Mouse (Mus musculus): ENCODE results near the gene Tecr. TPM values are rescaled to one million over a fixed set of nuclear protein-coding genes. Genes with fewer than 3 reads are reported as not detected.
"Not testable (repeated sequence)": the region's sequence is repeated elsewhere in the genome, so short reads cannot be mapped to it uniquely, and the experiment has no call there.

Tecr gene
- polyA plus RNA-seq, 1 experiment from 2014 or later, result 438 TPM

DNA sequence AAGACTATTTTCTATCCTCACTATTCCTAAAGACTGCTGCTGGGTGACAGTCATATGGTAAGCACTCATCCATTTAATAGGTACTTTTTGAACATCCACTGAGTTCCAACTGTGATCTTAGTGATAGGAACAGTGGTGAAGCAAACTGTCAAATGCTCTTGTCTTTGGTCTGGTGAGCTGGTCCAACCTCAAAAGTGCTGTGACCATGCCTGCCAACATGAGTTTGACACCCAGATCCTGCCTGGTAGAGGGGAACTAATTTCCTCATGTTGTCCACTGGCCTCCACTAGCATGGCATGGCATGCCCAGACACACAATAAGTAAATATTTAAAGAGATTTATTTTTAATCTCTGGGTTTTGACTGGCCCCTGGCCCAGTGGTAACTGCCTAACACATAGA, 8.9 kb upstream of the Tecr start:
- Histone ChIP-seq H3K27ac (replicated peaks) (no peak overlapping the region), H3K9ac (no peak overlapping the region), H3K4me1 (no peaks in the 10 kb centered on the region), H3K36me3 (peaks cover 27% of the 10 kb centered on the region), H3K4me3 (no peak overlapping the region), H3K27me3 (replicated peaks) (peaks cover 5% of the 10 kb centered on the region; the same call in 1 of the 2 replicates), H3K9me3 (no peaks in the 10 kb centered on the region), H3K4me2 (no peak overlapping the region)
- ATAC-seq (ENCODE audit: extremely low read depth, insufficient number of reproducible peaks, low FRiP score, low TSS enrichment), result no peak

- no peak for ATAC-seq (ENCODE audit: extremely low read depth, insufficient number of reproducible peaks, low FRiP score, low TSS enrichment)
- H3K27me3 ChIP-seq (replicated peaks), result no peaks in the 10 kb centered on the region
- peaks cover 47% of the 10 kb centered on the region for H3K36me3 ChIP-seq
- no peak overlapping the region for H3K4me2 ChIP-seq
- peaks cover 20% of the 10 kb centered on the region for H3K4me1 ChIP-seq
- H3K4me3 ChIP-seq, result no peak overlapping the region
- 85% methylated on average over 4 of the region's 4 CpGs for WGBS
- no peaks in the 10 kb centered on the region for H3K9me3 ChIP-seq
- H3K27ac ChIP-seq (replicated peaks), result no peak overlapping the region
- H3K9ac ChIP-seq, result no peak overlapping the region
These were observed 5.9 kb upstream of the Tecr start for GRCm38 (mm10) chr8:83613695-83614094.

GRCm38 (mm10) chr8:83611921-83612320, 4.2 kb upstream of the Tecr start:
- Histone ChIP-seq H3K27me3 (replicated peaks) (no peaks in the 10 kb centered on the region), H3K36me3 (peaks cover 47% of the 10 kb centered on the region)
- 91% methylated on average over 4 of the region's 4 CpGs for WGBS

DNA sequence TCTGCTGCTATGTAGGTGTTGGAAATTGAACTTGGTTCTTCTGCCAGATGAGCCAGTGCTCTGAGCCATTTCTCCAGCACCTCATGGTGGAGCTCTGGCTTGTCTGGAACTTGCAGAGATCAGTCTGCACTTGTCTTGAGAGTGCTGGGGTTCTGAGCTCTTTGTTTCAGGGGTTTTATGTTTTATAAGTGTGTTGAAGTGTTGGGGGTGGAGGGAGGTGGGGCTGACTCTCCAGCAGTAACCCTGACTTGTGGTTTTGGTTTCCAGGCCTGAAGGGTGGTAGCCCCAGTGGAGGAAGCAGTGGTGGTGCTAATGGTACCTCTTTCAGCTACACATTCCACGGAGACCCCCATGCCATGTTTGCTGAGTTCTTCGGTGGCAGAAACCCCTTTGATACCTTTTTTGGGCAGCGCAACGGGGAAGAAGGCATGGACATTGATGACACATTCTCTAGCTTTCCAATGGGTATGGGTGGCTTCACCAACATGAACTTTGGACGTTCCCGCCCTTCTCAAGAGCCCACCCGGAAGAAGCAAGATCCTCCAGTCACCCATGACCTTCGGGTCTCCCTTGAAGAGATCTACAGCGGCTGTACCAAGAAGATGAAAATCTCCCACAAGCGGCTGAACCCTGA, 1.9 kb upstream of the Tecr start:
- Histone ChIP-seq H3K4me3 (peak overlapping the region; percentile 93), H3K27me3 (replicated peaks) (no peaks in the 10 kb centered on the region), H3K4me2 (peak overlapping the region; percentile 97), H3K36me3 (peaks cover 49% of the 10 kb centered on the region), H3K27ac (replicated peaks) (peak overlapping the region; percentile 99; the same call in 1 of the 2 replicates), H3K9me3 (no peaks in the 10 kb centered on the region), H3K4me1 (peaks cover 31% of the 10 kb centered on the region), H3K9ac (peak overlapping the region; percentile 97)
- 92% methylated on average over 10 of the region's 10 CpGs for WGBS
- ATAC-seq (ENCODE audit: extremely low read depth, insufficient number of reproducible peaks, low FRiP score, low TSS enrichment), result no peak

More at GRCm38 (mm10) chr8:83611921-83612320, 4.2 kb upstream of the Tecr start:
- H3K4me2 ChIP-seq, result no peak overlapping the region
- H3K9ac ChIP-seq, result no peak overlapping the region
- H3K27ac ChIP-seq (replicated peaks), result no peak overlapping the region
- no peaks in the 10 kb centered on the region for H3K9me3 ChIP-seq
- ATAC-seq (ENCODE audit: extremely low read depth, insufficient number of reproducible peaks, low FRiP score, low TSS enrichment), result no peak
- no peak overlapping the region for H3K4me3 ChIP-seq
- peaks cover 25% of the 10 kb centered on the region for H3K4me1 ChIP-seq

GRCm38 (mm10) chr8:83609086-83609485, 1.3 kb upstream of the Tecr start:
- no peak for ATAC-seq (ENCODE audit: extremely low read depth, insufficient number of reproducible peaks, low FRiP score, low TSS enrichment)
- peak overlapping the region; percentile 97 for H3K4me2 ChIP-seq
- peak overlapping the region; percentile 97 for H3K9ac ChIP-seq
- H3K4me1 ChIP-seq, result peaks cover 31% of the 10 kb centered on the region
- peak overlapping the region; percentile 99 for H3K27ac ChIP-seq (replicated peaks)
- no peaks in the 10 kb centered on the region for H3K27me3 ChIP-seq (replicated peaks)
- peak overlapping the region; percentile 93 for H3K4me3 ChIP-seq
- no peaks in the 10 kb centered on the region for H3K9me3 ChIP-seq
- peaks cover 49% of the 10 kb centered on the region for H3K36me3 ChIP-seq
- 24% methylated on average over 9 of the region's 9 CpGs for WGBS

GRCm38 (mm10) chr8:83608398-83608829, 643 bp upstream of the Tecr start:
- peaks cover 31% of the 10 kb centered on the region for H3K4me1 ChIP-seq
- ATAC-seq (ENCODE audit: extremely low read depth, insufficient number of reproducible peaks, low FRiP score, low TSS enrichment), result peak; percentile 66; the same call in 1 of the 2 replicates
- H3K9me3 ChIP-seq, result no peaks in the 10 kb centered on the region
- H3K27me3 ChIP-seq (replicated peaks), result no peaks in the 10 kb centered on the region
- peak overlapping the region; percentile 93 for H3K4me3 ChIP-seq
- H3K4me2 ChIP-seq, result peak overlapping the region; percentile 97
- under 1% methylated on average over 51 of the region's 51 CpGs for WGBS
- H3K9ac ChIP-seq, result peak overlapping the region; percentile 97
- peak overlapping the region; percentile 99 for H3K27ac ChIP-seq (replicated peaks)
- peaks cover 42% of the 10 kb centered on the region for H3K36me3 ChIP-seq

DNA sequence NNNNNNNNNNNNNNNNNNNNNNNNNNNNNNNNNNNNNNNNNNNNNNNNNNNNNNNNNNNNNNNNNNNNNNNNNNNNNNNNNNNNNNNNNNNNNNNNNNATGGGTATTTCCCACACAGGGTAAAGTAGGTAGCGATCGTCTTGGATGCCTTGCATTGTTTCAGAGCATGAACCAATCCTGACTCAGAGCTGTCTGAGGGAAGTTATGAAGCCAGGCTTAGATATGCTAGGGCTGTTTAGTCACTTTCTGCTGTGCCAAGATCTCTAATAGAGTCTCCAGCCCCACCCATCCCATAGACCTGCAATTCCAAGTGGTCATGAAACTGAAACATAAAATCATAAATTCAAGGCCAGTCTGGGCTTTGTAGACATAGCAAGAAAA, 5.1 kb downstream of the Tecr start:
- peak overlapping the region; percentile 36; the same call in 1 of the 2 replicates for H3K27ac ChIP-seq (replicated peaks)
- H3K4me3 ChIP-seq, result no peak overlapping the region
- H3K27me3 ChIP-seq (replicated peaks), result no peaks in the 10 kb centered on the region
- H3K4me1 ChIP-seq, result peaks cover 34% of the 10 kb centered on the region
- 46% methylated on average over 2 of the region's 2 CpGs for WGBS
- no peaks in the 10 kb centered on the region for H3K9me3 ChIP-seq
- peaks cover 4% of the 10 kb centered on the region; the same call in 1 of the 2 replicates for H3K36me3 ChIP-seq
- no peak for ATAC-seq (ENCODE audit: extremely low read depth, insufficient number of reproducible peaks, low FRiP score, low TSS enrichment)
- no peak overlapping the region for H3K9ac ChIP-seq
- no peak overlapping the region for H3K4me2 ChIP-seq

GRCm38 (mm10) chr8:83599814-83600213, 8.0 kb downstream of the Tecr start:
- ATAC-seq (ENCODE audit: extremely low read depth, insufficient number of reproducible peaks, low FRiP score, low TSS enrichment), result no peak
- Histone ChIP-seq H3K36me3 (peaks cover 4% of the 10 kb centered on the region; the same call in 1 of the 2 replicates), H3K27ac (replicated peaks) (peak overlapping the region; percentile 50; the same call in 1 of the 2 replicates), H3K4me1 (peaks cover 24% of the 10 kb centered on the region), H3K9me3 (no peaks in the 10 kb centered on the region), H3K4me3 (no peak overlapping the region), H3K27me3 (replicated peaks) (no peaks in the 10 kb centered on the region), H3K4me2 (no peak overlapping the region), H3K9ac (no peak overlapping the region)

DNA sequence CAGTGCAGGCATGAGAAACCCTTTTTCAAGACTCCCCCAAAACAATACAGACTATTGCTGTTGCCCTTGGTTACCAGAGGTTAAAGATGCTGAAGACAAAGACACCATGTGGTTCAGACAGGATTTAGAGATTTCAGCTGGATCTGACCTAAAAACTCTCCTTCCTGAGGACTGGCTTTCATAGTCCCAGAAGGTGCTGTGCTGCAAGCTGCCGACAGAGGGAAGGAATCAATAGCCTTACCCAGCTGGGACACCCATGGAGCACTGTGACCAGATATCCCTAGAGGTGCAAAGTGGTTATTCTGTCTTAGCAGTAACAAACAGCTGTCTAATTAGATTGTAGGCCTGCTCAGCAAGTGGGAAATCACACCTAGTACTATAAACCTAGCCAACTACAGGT, 9.6 kb downstream of the Tecr start:
- no peak overlapping the region for H3K9ac ChIP-seq
- no peaks in the 10 kb centered on the region for H3K36me3 ChIP-seq
- H3K27me3 ChIP-seq (replicated peaks), result no peaks in the 10 kb centered on the region
- no peak overlapping the region for H3K4me2 ChIP-seq
- H3K4me1 ChIP-seq, result peaks cover 28% of the 10 kb centered on the region
- H3K27ac ChIP-seq (replicated peaks), result no peak overlapping the region
- WGBS, result 12% methylated on average over 1 of the region's 1 CpGs
- no peak for ATAC-seq (ENCODE audit: extremely low read depth, insufficient number of reproducible peaks, low FRiP score, low TSS enrichment)
- no peaks in the 10 kb centered on the region for H3K9me3 ChIP-seq
- no peak overlapping the region for H3K4me3 ChIP-seq

DNA sequence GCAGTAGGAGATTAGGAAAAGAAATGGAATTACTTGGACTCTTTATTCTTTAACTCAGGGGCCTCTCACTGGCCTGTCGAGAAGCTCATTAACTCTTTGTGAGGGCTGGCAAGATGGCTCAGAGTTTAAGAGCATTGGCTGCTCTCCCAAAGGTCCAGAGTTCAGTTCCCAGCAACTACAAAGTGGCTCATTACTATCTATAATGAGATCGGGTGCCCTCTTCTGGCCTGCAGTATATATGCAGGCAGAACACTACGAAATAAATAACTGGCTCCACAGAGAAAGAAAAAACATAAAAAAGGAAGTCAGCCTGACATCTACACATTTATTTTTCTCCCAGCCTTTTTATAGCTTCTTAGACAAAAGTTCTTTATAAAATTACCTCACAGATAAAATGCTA, 11.4 kb downstream of the Tecr start:
- no peak for ATAC-seq (ENCODE audit: extremely low read depth, insufficient number of reproducible peaks, low FRiP score, low TSS enrichment)
- no peaks in the 10 kb centered on the region for H3K9me3 ChIP-seq

GRCm38 (mm10) chr8:83595050-83595345, 12.8 kb downstream of the Tecr start:
- H3K9ac ChIP-seq, result peak overlapping the region; percentile 84
- H3K36me3 ChIP-seq, result peaks cover 11% of the 10 kb centered on the region
- peak overlapping the region; percentile 94 for H3K27ac ChIP-seq (replicated peaks)
- H3K4me3 ChIP-seq, result peak overlapping the region; percentile 84
- not testable (repeated sequence) for H3K9me3 ChIP-seq; H3K27me3 ChIP-seq (replicated peaks); ATAC-seq (ENCODE audit: extremely low read depth, insufficient number of reproducible peaks, low FRiP score, low TSS enrichment)
- peak overlapping the region; percentile 87 for H3K4me2 ChIP-seq
- 46% methylated on average over 3 of the region's 3 CpGs for WGBS
- peaks cover 30% of the 10 kb centered on the region for H3K4me1 ChIP-seq

More for the DNA sequence above, 11.4 kb downstream of the Tecr start:
- Histone ChIP-seq H3K4me2 (no peak overlapping the region), H3K36me3 (peaks cover 7% of the 10 kb centered on the region; the same call in 1 of the 2 replicates), H3K27me3 (replicated peaks) (no peaks in the 10 kb centered on the region), H3K4me1 (peaks cover 35% of the 10 kb centered on the region), H3K4me3 (no peak overlapping the region), H3K9ac (no peak overlapping the region), H3K27ac (replicated peaks) (no peak overlapping the region)
- WGBS, result 21% methylated on average over 3 of the region's 3 CpGs

Measured in heart, embryonic 13.5 days (tissue).